Mouse (Mus musculus): ENCODE results near the gene Veph1. TPM values are rescaled to one million over a fixed set of nuclear protein-coding genes. Genes with fewer than 3 reads are reported as not detected.

Gene Veph1
- total RNA-seq, 2 experiments from 2014 or later, result 0.20 to 5.0 TPM

DNA sequence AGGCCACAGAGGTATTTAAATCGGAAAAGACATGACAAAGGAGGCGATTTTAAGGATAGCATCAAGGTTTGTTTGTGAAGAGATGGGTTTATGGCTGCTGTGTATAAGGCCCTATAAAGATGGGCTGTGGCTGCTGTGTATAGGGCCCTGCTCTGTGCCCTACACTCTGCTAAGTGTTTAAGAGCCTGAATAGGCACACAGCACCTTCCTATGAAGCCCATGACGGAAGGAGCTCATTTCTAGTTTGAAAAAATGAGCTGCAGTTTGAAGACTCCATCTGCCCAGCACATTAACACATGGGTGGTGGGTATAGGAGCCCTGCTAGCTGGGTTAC, 194.1 kb downstream of the Veph1 start:
- no peak for DNase-seq (ENCODE audit: low spot score in 2 of 2)

DNA sequence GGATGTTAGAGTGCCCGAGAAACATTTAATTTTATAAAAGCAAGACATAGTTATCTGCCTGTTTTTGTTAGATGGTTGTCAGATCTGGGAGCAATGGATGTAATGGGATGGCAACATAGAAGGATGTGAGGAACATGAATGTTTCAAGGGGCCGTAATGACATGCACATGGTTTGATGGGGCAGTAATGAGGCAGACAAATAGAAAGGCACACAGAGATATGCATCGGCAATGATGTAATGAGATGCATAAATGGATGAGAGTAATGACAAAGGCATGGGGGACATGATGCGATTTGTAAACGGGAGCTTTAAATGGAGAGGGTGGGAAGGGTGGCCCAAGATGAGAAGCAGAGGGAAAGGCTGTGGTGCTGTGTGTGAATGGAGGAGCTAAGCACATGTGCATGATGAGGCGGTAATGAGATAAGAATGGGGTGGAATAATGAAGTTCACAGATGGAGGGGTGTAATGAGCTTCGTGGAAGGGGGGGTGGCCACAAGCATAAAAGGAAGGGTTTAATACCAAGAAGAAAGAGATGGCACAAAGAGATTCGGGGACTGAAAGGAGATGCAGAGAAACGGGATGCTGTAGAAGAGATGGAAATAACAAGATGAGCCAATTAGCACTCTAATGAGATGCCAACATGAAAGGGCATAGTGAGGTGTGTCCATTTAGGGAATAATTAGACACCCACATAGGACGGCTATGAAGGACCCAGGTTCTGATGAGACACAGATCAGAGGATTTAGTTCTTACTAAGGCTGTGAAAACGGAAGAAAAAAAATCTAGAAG, 194.6 kb downstream of the Veph1 start:
- no peak for DNase-seq (ENCODE audit: low spot score in 2 of 2)

GRCm38 (mm10) chr3:66101074-66101473, 195.6 kb downstream of the Veph1 start:
- DNase-seq (ENCODE audit: low spot score in 2 of 2), result no peak

DNA sequence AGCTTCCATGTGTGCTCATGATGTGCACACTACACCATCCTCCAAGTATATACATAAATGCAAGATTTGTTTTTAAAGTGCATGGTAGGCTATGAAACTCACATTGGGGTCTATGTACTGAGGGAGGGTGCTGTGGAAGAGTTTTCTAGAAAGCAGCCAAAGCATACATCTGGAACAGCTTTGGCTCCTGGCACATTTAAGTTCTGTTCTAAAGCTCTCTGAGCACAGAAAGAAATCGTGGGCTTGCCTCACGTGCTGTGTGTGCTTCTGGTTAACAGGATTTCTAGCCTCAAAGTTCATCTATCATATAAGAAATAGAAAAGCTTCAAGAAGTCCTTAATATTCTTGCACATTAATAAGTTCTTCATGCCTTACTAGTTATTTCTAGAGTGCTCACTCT, 204.9 kb downstream of the Veph1 start:
- DNase-seq (ENCODE audit: low spot score in 2 of 2), result no peak

DNA sequence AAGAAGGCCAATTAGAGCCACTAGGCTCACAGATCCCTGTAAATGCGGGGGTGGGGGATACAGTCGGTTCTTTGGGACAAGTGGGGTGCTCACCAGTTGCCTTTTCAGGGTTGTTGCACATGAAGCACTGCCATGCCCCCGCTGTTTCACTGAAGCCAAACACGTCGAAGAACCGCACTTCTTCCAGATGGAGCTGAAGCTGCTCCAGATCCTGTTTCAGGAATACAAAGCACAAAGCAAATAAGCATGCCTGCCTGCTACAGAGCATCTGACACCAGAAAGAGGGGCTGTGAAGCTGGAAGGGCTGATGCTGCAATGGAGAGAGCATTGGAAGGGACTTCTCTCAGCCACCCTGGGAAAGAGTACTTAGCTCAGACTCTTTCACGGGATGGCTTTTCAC, 209.0 kb downstream of the Veph1 start:
- DNase-seq (ENCODE audit: low spot score in 2 of 2), result no peak

DNA sequence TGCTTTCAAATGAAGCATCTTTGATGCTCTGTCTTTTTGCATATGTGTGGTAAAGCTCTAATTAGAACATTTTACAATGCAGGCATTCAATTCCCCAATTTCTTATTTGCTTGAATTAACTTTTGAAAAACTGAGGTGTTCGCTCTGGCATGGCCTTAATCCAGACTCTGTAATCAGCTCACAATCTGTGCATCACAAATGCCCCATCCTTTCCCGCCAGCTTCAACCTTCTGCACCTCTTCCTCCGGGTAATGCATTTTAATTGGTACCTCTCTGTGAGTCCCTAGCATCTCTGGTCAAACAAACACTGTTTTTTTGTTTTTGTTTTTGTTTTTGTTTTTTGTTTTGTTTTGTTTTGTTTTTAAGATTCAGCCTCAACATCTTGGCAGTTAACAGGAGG, 212.8 kb downstream of the Veph1 start:
- DNase-seq (ENCODE audit: low spot score in 2 of 2), result no peak

DNA sequence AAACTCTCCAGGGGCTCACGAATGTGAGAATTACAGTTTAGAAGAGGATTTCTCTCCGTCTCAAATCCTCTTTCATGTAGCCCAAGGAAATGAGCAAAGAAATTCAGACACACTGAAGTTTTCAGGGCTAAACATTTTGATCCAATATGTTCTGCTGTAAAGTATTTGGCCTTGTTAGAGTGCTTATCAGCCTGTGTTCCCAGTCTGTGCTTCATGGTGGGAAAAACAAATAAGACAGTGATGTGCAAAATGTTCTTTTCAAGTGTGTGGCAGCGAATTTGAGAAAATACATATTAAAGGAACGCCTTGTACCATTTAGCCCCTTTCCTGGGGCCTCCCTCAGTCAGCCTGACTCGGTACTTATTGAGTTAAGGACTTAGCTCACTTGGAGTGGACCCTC, 213.2 kb downstream of the Veph1 start:
- DNase-seq (ENCODE audit: low spot score in 2 of 2), result no peak

- DNase-seq (ENCODE audit: low spot score in 2 of 2), result no peak
Observed at GRCm38 (mm10) chr3:66082975-66083374, 213.7 kb downstream of the Veph1 start.

DNA sequence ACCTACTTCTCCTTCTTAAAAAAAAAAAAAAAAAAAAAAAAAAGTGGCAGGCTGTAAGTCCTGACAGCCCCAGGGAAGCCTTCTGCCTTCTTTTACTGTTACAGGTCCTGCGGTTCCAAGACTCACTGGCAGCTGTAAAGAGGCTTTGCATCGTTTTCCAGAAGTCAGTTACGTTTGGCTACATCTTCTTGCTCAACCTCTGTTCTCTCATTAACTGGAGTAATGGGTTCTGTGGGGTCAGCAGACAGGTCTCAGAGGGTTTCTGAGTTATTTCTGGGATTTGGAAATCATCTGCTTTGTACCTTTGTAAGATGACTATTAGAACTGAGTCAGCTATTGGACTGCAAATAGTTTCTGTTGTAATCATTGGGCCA, 215.3 kb downstream of the Veph1 start:
- no peak for DNase-seq (ENCODE audit: low spot score in 2 of 2)

- DNase-seq (ENCODE audit: low spot score in 2 of 2), result no peak
Observed at GRCm38 (mm10) chr3:66080631-66081362, 215.8 kb downstream of the Veph1 start.

- no peak for DNase-seq (ENCODE audit: low spot score in 2 of 2)
Observed at GRCm38 (mm10) chr3:66079886-66080285, 216.8 kb downstream of the Veph1 start.

GRCm38 (mm10) chr3:66078898-66079537, 217.6 kb downstream of the Veph1 start:
- DNase-seq (ENCODE audit: low spot score in 2 of 2), result no peak

GRCm38 (mm10) chr3:66078026-66078721, 218.5 kb downstream of the Veph1 start:
- no peak for DNase-seq (ENCODE audit: low spot score in 2 of 2)

- DNase-seq (ENCODE audit: low spot score in 2 of 2), result no peak
Observed at GRCm38 (mm10) chr3:66070274-66070673, 226.4 kb downstream of the Veph1 start.

- DNase-seq (ENCODE audit: low spot score in 2 of 2), result no peak
Observed at GRCm38 (mm10) chr3:66063881-66064280, 232.8 kb downstream of the Veph1 start.

DNA sequence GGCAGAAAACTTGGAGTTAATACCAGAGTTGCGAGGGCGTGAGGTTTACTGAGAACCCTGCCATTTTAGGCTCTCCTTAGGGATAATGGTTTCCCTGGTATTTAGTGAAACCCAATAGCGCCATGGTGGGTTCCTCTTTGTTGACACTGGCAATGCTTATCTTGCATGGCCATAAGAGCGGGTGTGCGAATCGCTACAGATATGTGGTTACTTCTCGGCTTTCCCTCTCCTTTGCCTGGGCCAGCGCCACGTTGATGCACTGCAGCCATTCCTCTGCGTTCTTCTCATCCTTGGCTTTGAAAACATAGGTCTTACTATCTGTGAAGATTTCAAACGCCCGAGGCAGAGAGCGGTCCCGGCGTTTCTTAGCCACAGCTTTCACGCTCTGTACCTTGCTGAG, 239.7 kb downstream of the Veph1 start:
- DNase-seq (ENCODE audit: low spot score in 2 of 2), result no peak

DNA sequence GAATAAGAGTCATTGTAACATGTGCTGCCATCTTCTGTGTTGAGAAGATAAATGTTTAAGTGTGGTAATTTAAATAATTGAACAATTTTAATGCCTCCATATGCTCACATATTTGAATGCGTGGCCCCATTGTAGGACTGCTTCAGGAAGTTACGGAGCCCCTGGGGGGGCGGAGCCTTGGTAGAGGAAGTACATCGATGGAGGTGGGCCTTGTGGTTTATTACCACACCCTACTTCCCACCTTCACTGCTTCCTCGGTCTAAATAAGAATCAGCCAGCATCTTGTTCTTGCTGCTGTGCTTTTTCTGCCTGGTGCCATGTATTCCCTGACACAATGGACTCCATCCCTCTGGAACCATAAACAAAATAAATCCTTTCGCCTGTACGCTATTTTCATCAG, 241.0 kb downstream of the Veph1 start:
- DNase-seq (ENCODE audit: low spot score in 2 of 2), result no peak

DNA sequence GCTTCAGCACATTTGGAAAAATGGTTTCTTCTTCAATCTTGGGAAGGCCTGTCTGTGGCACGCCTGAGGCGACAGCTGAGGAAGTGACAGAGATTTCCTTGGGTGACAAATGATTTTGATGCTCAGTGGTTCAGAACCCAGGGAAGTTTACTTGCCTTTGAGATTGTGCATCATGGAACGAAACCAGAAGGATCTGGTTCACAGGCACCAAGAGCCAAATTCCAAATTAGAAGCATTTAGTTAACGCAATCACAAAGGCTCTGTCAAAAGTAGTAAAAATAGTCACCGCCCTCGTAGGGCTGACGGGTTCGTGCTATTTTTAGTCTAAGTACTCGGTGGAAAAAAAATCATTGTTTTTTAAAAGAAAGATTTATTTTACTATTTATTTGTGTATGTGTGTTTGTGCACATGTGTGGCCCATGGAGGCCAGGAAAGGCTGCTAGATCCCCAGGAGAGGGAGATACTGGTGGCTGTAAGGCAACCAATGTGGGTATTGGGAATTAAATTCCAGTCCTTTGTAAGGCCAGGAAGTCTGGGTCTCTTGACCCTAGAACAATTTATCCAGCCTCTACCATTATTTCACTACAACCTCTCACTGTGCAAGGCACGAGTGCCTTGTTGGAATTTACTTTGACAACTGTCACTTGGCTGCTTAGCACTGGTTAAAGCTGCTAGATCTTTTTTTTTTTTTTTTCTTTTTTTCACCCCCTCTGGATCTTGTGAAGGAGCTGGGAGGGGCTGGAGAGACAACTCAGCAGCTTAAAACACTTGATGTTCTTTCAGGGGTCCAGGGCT, 246.3 kb downstream of the Veph1 start:
- DNase-seq (ENCODE audit: low spot score in 2 of 2), result no peak

DNA sequence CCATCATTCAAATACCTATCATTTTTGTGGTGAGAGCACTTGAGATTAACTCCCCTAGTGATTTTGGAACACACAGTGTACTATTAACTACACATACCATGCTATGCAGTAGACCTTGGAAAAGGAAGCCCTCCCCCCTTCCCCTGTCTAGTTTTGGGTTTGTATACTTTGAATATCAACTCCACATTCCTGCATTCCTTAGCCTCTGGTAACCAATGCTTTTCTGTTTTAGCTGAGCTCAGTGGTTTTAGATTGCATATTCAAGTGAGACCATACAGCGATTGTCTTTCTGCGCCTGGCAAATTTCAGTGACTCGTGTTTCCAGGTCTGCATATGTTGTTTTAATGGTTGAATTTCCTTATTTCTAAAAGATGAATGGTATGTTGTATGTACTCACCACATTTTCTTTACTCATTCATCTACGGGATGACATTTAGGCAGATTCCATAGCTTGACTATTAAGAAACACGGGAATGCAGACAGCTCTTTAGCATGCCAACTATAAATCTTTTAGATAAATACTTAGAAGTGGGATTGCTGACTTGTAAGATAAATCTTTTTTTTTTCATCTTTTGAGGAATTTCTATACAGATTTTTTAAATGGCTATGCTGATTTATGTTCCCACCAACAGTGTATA, 255.7 kb downstream of the Veph1 start:
- no peak for DNase-seq (ENCODE audit: low spot score in 2 of 2)

GRCm38 (mm10) chr3:66035226-66035625, 261.4 kb downstream of the Veph1 start:
- DNase-seq (ENCODE audit: low spot score in 2 of 2), result no peak
